Mouse (Mus musculus): ENCODE measurements around the gene Endod1. TPM values are rescaled to one million over a fixed set of nuclear protein-coding genes. Genes with fewer than 3 reads are reported as not detected.

Gene Endod1
- polyA plus RNA-seq, 1 experiment from 2014 or later: 10.4 TPM

- 85% methylated on average over 4 of the region's 4 CpGs for WGBS
- Histone ChIP-seq H3K4me3 (no peak overlapping the region), H3K4me1 (peaks cover 5% of the 10 kb centered on the region; the same call in 1 of the 2 replicates), H3K4me2 (replicated peaks) (no peak overlapping the region), H3K27me3 (no peaks in the 10 kb centered on the region), H3K9me3 (no peaks in the 10 kb centered on the region), H3K36me3 (no peaks in the 10 kb centered on the region), H3K27ac (replicated peaks) (no peak overlapping the region), H3K9ac (replicated peaks) (no peak overlapping the region)
- ATAC-seq (replicated peaks): no peak
These were observed 5.2 kb downstream of the Endod1 start for GRCm38 (mm10) chr9:14376149-14376548.

DNA sequence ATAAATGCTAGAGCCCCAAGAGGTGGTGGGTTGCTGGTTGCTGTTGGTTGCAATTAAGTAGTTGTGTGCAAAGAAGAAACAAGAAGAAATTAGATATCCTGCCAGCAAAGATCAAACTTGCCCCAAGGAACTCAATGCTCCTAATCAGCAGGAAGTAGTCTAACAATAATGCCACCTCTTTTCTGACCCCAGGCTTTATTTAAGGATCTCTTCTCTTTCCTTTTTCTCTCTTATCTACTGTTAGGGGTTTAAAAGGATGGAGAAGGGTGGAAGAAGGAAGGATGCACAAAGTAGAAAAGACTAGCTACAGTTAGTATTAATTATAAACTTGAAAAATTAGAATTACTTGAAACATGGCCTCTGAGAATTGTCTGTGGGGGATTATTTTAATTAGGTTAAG lies 8.9 kb downstream of the Endod1 start:
- Histone ChIP-seq H3K9me3 (no peaks in the 10 kb centered on the region), H3K4me2 (replicated peaks) (no peak overlapping the region), H3K36me3 (no peaks in the 10 kb centered on the region), H3K4me1 (no peaks in the 10 kb centered on the region), H3K27me3 (no peaks in the 10 kb centered on the region), H3K9ac (replicated peaks) (no peak overlapping the region), H3K4me3 (no peak overlapping the region), H3K27ac (replicated peaks) (no peak overlapping the region)
- no peak for ATAC-seq (replicated peaks)

DNA sequence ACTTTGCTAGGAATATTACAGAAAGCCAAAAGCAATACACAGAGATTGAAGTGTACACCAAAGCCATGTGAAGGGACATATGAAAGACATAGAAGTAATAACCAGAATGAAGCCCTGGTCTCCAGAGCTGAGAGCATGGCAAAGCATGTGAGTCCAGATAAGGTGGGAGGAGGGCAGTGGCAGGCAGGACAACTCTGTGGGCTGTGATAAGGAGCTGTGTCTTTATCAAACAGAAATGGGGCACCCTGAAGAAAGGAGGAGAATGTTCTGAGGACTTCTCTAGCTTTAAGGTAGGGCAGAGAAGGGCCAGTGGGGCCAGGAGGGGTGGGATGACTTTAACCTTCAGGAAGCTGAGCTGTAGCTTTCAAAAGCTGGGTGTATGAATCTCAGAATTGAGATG lies 12.0 kb downstream of the Endod1 start:
- no peaks in the 10 kb centered on the region for H3K9me3 ChIP-seq
- no peak overlapping the region for H3K4me3 ChIP-seq
- H3K9ac ChIP-seq (replicated peaks): no peak overlapping the region
- H3K27me3 ChIP-seq: no peaks in the 10 kb centered on the region
- H3K4me2 ChIP-seq (replicated peaks): no peak overlapping the region
- no peak overlapping the region for H3K27ac ChIP-seq (replicated peaks)
- H3K4me1 ChIP-seq: no peaks in the 10 kb centered on the region
- no peaks in the 10 kb centered on the region for H3K36me3 ChIP-seq
- no peak for ATAC-seq (replicated peaks)

- no peak overlapping the region for H3K27ac ChIP-seq (replicated peaks)
- H3K9me3 ChIP-seq: no peaks in the 10 kb centered on the region
- 95% methylated on average over 4 of the region's 4 CpGs for WGBS
- no peak overlapping the region for H3K9ac ChIP-seq (replicated peaks)
- no peak overlapping the region for H3K4me3 ChIP-seq
- no peak overlapping the region for H3K4me2 ChIP-seq (replicated peaks)
- no peaks in the 10 kb centered on the region for H3K27me3 ChIP-seq
- no peaks in the 10 kb centered on the region for H3K36me3 ChIP-seq
- no peak for ATAC-seq (replicated peaks)
- H3K4me1 ChIP-seq: no peaks in the 10 kb centered on the region
These were observed 13.5 kb downstream of the Endod1 start for GRCm38 (mm10) chr9:14367850-14368249.

DNA sequence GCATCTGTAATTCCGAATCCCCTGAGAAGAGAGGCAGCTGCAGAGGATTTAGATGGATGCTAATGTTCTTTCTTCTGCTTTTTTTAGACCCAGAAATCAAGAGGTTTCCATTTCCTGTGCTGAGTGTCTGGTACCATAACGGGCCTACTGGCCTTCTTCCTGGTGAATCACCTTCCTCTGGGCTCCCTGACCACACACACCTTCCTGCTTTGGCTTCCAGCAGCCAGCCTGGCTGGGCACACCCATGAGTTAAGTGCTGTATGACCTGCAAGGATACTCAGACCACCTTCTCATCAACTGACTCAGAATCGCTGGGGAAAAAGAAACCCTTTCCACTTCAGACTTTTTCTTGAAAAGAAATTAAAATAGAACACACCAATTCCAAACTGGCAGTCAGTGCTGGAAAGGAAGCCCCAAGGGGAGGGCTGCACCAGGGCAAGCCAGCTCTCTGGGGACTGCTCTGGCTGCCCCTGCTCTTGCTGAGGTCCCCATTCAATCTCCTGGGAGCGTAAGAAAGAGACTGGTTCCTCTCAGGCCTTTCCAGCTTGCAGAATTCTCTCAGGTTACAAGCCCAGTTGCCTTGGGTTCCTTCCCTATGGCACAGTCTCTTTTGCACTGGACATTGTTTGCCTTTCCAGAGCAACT lies 15.7 kb downstream of the Endod1 start:
- WGBS: 60% methylated on average over 4 of the region's 4 CpGs
- no peaks in the 10 kb centered on the region for H3K36me3 ChIP-seq
- ATAC-seq (replicated peaks): no peak
- no peaks in the 10 kb centered on the region for H3K4me1 ChIP-seq
- H3K9me3 ChIP-seq: no peaks in the 10 kb centered on the region
- H3K4me2 ChIP-seq (replicated peaks): no peak overlapping the region
- H3K4me3 ChIP-seq: no peak overlapping the region
- no peak overlapping the region for H3K27ac ChIP-seq (replicated peaks)
- H3K9ac ChIP-seq (replicated peaks): no peak overlapping the region
- H3K27me3 ChIP-seq: no peaks in the 10 kb centered on the region

DNA sequence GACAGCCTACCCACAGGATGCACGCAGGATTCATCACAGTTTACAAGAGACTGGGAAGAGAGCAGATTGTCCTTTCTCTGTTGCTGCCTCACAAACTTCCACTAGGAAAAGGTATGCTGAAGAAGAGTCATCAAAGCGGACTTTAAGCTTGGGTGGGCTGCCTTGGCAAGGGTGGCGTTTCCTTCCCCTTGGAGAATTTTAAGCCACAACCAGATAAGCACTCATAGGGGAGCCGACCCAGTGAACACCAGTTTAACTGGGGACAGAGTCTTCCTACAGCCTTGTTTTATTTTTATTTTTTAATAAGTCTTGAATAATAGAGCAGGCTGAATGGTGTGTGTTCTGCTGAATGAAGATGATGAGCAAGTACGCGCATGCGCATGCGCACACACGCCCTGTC lies 16.6 kb downstream of the Endod1 start:
- WGBS: 97% methylated on average over 9 of the region's 9 CpGs
- no peak overlapping the region for H3K27ac ChIP-seq (replicated peaks)
- H3K9me3 ChIP-seq: no peaks in the 10 kb centered on the region
- H3K27me3 ChIP-seq: no peaks in the 10 kb centered on the region
- H3K4me3 ChIP-seq: no peak overlapping the region
- no peaks in the 10 kb centered on the region for H3K4me1 ChIP-seq
- H3K9ac ChIP-seq (replicated peaks): no peak overlapping the region
- H3K36me3 ChIP-seq: no peaks in the 10 kb centered on the region
- ATAC-seq (replicated peaks): no peak
- H3K4me2 ChIP-seq (replicated peaks): no peak overlapping the region

- no peaks in the 10 kb centered on the region for H3K27me3 ChIP-seq
- no peak overlapping the region for H3K9ac ChIP-seq (replicated peaks)
- no peak for ATAC-seq (replicated peaks)
- H3K4me3 ChIP-seq: no peak overlapping the region
- H3K27ac ChIP-seq (replicated peaks): no peak overlapping the region
- 84% methylated on average over 6 of the region's 6 CpGs for WGBS
- H3K4me2 ChIP-seq (replicated peaks): no peak overlapping the region
- H3K4me1 ChIP-seq: no peaks in the 10 kb centered on the region
- H3K36me3 ChIP-seq: no peaks in the 10 kb centered on the region
- no peaks in the 10 kb centered on the region for H3K9me3 ChIP-seq
These were observed 17.8 kb downstream of the Endod1 start for GRCm38 (mm10) chr9:14363540-14363939.

DNA sequence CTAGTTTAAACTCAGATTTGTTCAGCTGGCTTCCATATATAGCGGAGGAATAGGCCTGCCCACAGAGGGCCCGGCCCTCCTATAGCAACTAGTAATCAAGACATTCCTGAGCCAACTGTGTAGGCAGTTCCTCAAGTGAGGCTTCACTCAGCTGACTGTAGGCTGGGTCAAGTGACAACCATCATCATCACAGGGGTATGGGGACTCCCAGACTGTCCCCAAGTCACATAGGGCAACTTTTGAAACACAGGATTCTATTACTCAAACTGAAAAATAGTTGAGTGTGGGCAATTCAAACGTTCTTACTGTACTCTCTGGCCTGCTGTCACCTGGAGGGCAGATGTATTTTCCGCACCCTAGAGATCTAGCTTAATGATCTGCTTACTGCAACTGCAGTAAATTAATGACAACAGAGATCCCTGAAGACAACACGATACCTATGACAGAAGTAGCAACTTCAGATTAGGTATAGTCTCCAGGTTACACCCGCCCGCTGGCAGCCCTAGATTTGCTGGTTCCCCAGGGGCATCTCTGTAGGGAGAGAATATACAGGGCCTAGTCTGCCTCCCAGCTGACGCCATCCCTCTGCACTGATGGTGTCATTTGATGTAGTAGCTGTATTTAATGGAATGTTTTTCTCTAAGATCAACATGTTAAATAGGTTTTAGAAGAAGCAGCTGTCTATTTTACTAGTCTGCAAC lies 19.1 kb downstream of the Endod1 start:
- no peaks in the 10 kb centered on the region for H3K27me3 ChIP-seq
- H3K4me1 ChIP-seq: no peaks in the 10 kb centered on the region
- no peak overlapping the region for H3K4me2 ChIP-seq (replicated peaks)
- no peak overlapping the region for H3K9ac ChIP-seq (replicated peaks)
- no peak overlapping the region for H3K27ac ChIP-seq (replicated peaks)
- no peak overlapping the region for H3K4me3 ChIP-seq
- WGBS: 90% methylated on average over 8 of the region's 8 CpGs
- no peak for ATAC-seq (replicated peaks)
- no peaks in the 10 kb centered on the region for H3K36me3 ChIP-seq
- no peaks in the 10 kb centered on the region for H3K9me3 ChIP-seq

DNA sequence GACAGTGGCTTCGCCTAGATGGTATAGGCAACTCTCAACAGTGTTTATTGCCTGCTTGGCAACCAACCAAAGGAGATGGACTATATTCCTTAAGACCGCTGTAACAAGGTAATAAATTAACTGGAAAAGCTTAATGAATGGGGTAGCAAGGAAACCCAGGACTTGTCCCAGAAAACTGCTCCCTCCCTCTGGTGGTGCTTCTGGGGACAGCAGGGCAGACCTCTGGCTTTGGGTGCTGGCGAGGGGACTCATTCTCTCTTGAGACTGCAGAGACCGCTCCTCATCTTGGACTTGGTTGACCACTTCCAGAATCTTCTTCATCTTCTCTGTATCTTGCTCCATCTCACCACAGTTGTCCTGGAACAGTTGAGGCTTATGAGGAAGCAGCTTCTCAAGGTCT lies 24.3 kb downstream of the Endod1 start:
- H3K4me3 ChIP-seq: no peak overlapping the region
- H3K9ac ChIP-seq (replicated peaks): no peak overlapping the region
- H3K4me1 ChIP-seq: no peaks in the 10 kb centered on the region
- H3K9me3 ChIP-seq: no peaks in the 10 kb centered on the region
- ATAC-seq (replicated peaks): no peak
- WGBS: 75% methylated on average over 4 of the region's 4 CpGs
- no peaks in the 10 kb centered on the region for H3K36me3 ChIP-seq
- no peak overlapping the region for H3K4me2 ChIP-seq (replicated peaks)
- no peak overlapping the region for H3K27ac ChIP-seq (replicated peaks)
- H3K27me3 ChIP-seq: no peaks in the 10 kb centered on the region

DNA sequence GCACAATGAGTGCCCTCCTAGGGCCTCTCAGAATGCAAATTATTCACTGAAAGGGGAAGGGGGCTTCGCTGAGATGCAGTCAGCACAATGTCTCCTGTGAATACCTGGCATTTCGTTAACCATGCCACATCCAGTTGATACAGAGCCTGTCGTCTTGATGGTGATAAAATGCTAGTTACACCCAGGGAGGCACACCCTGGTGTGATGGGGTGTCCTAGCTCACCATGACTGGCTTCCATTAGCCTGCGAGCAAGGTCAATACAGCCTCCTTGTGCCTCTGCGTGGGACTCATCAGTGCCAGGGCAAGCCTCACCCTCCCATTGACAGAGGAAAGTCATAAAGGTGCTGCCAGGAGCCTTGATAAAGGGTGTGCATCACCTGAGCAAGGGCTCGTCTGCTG lies 26.5 kb downstream of the Endod1 start:
- no peak for ATAC-seq (replicated peaks)
- Histone ChIP-seq H3K9ac (replicated peaks) (no peak overlapping the region), H3K4me1 (no peaks in the 10 kb centered on the region), H3K36me3 (no peaks in the 10 kb centered on the region), H3K27me3 (no peaks in the 10 kb centered on the region), H3K4me3 (no peak overlapping the region), H3K4me2 (replicated peaks) (no peak overlapping the region), H3K9me3 (no peaks in the 10 kb centered on the region), H3K27ac (replicated peaks) (no peak overlapping the region)
- 51% methylated on average over 6 of the region's 6 CpGs for WGBS

DNA sequence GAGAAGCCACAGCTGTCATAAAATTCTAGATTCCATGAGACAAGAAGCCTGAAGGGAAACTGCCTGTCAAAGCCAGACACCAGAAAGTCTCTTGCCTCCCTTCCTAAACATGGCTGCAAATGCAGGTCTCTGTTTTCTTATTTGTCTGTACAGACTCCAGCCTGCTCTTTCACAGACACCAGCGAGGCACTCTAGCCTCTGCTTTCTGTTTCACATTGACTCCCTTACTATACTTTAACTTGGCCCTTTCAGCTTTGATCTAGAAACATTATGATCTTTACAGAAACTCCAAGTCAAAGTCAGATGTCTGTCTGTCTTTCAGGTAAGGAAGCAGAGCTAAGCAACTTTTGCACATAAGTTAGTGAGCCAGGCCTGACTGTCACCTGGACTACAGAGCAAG lies 29.0 kb downstream of the Endod1 start:
- Histone ChIP-seq H3K9ac (replicated peaks) (no peak overlapping the region), H3K27ac (replicated peaks) (no peak overlapping the region), H3K4me3 (no peak overlapping the region), H3K36me3 (no peaks in the 10 kb centered on the region), H3K27me3 (no peaks in the 10 kb centered on the region), H3K4me2 (replicated peaks) (no peak overlapping the region), H3K9me3 (no peaks in the 10 kb centered on the region), H3K4me1 (no peaks in the 10 kb centered on the region)
- WGBS: 79% methylated on average over 1 of the region's 1 CpGs
- no peak for ATAC-seq (replicated peaks)

- Histone ChIP-seq H3K9ac (replicated peaks) (no peak overlapping the region), H3K4me3 (no peak overlapping the region), H3K36me3 (no peaks in the 10 kb centered on the region), H3K4me1 (no peaks in the 10 kb centered on the region), H3K9me3 (no peaks in the 10 kb centered on the region), H3K27ac (replicated peaks) (no peak overlapping the region), H3K4me2 (replicated peaks) (no peak overlapping the region), H3K27me3 (no peaks in the 10 kb centered on the region)
- 86% methylated on average over 2 of the region's 2 CpGs for WGBS
- no peak for ATAC-seq (replicated peaks)
These were observed 30.5 kb downstream of the Endod1 start for GRCm38 (mm10) chr9:14350787-14351186.

DNA sequence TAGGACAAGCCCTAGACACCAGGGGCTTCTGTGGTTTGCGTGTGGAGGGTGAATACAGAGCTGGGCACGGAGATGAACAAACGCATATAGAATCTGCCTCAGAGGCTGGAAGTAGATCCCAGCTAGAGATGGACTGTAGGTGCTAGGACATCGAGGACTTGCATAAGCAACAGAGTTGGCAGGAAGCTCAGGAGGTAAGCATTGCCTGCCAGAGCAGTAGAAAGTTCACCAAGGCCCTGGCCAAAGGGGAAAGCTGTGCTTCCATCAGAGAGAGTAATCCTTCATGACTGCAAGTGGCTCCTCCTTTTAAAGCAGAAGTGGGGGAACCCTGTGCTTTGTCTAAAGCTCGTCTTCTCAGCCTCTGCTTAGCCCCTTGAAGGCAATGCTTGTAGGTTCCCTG lies 31.9 kb downstream of the Endod1 start:
- H3K4me2 ChIP-seq (replicated peaks): no peak overlapping the region
- no peaks in the 10 kb centered on the region for H3K27me3 ChIP-seq
- no peaks in the 10 kb centered on the region for H3K9me3 ChIP-seq
- ATAC-seq (replicated peaks): no peak
- no peak overlapping the region for H3K27ac ChIP-seq (replicated peaks)
- no peaks in the 10 kb centered on the region for H3K4me1 ChIP-seq
- no peak overlapping the region for H3K9ac ChIP-seq (replicated peaks)
- WGBS: 83% methylated on average over 5 of the region's 5 CpGs
- H3K36me3 ChIP-seq: no peaks in the 10 kb centered on the region
- H3K4me3 ChIP-seq: no peak overlapping the region
